8 mouse cellular contexts compared by ENCODE assay signal in genomic region chr14:33250215-33250939, GRCm38 (mm10). TPM values are rescaled to one million over a fixed set of nuclear protein-coding genes. Genes with fewer than 3 reads are reported as not detected.
DNase-seq lines count a peak whose midpoint lies in the region; ATAC-seq and TF ChIP-seq lines count a peak whose summit lies in the region.

No protein-coding gene starts in this region.

- H3K4me2 ChIP-seq in embryonic facial prominence, embryonic 13.5 days: peak overlapping the region; percentile 65
- H3K4me2 ChIP-seq in heart, embryonic 13.5 days: peak overlapping the region; percentile 92
- peak overlapping the region; percentile 65 for H3K4me2 ChIP-seq in kidney, postnatal 0 days (ENCODE audit: low read length)
- H3K4me2 ChIP-seq in stomach, embryonic 14.5 days (replicated peaks; ENCODE audit: low read depth, low read length): peak overlapping the region; percentile 76

- H3K9me3 ChIP-seq in embryonic facial prominence, embryonic 13.5 days: no peaks in the 10 kb centered on the region
- H3K9me3 ChIP-seq in heart, embryonic 13.5 days: no peaks in the 10 kb centered on the region
- no peaks in the 10 kb centered on the region for H3K9me3 ChIP-seq in kidney, postnatal 0 days (replicated peaks; ENCODE audit: low read length)
- H3K9me3 ChIP-seq in stomach, embryonic 14.5 days (ENCODE audit: control insufficient read depth, low read depth, low read length): no peaks in the 10 kb centered on the region

- peak overlapping the region; percentile 53 for H3K9ac ChIP-seq in embryonic facial prominence, embryonic 13.5 days
- H3K9ac ChIP-seq in heart, embryonic 13.5 days: peak overlapping the region; percentile 77
- H3K9ac ChIP-seq in kidney, postnatal 0 days (ENCODE audit: low read depth, low read length): 0 out of 2 replicates have a peak overlapping the region, but pooled peaks have one; percentile 1
- no peak overlapping the region for H3K9ac ChIP-seq in stomach, embryonic 14.5 days (replicated peaks; ENCODE audit: low read depth, low read length)

- ATAC-seq in embryonic facial prominence, embryonic 13.5 days (ENCODE audit: insufficient number of reproducible peaks, insufficient read depth, low FRiP score, low TSS enrichment, low read depth): no peak
- ATAC-seq in heart, embryonic 13.5 days (ENCODE audit: extremely low read depth, insufficient number of reproducible peaks, low FRiP score, low TSS enrichment): no peak
- ATAC-seq in kidney, postnatal 0 days (replicated peaks; ENCODE audit: low FRiP score, low read depth): peak; percentile 33; the same call in 1 of the 2 replicates
- peak; percentile 74; the same call in 1 of the 2 replicates for ATAC-seq in stomach, embryonic 14.5 days (ENCODE audit: insufficient number of reproducible peaks, insufficient read depth, low FRiP score, low read depth)

- H3K27ac ChIP-seq in embryonic facial prominence, embryonic 13.5 days: no peak overlapping the region
- H3K27ac ChIP-seq in heart, embryonic 13.5 days (replicated peaks): no peak overlapping the region
- no peak overlapping the region for H3K27ac ChIP-seq in kidney, postnatal 0 days
- no peak overlapping the region for H3K27ac ChIP-seq in stomach, embryonic 14.5 days (ENCODE audit: low read length)

- no peaks in the 10 kb centered on the region for H3K36me3 ChIP-seq in embryonic facial prominence, embryonic 13.5 days
- H3K36me3 ChIP-seq in heart, embryonic 13.5 days: no peaks in the 10 kb centered on the region
- H3K36me3 ChIP-seq in kidney, postnatal 0 days (ENCODE audit: insufficient read depth, low read length): no peaks in the 10 kb centered on the region
- no peaks in the 10 kb centered on the region for H3K36me3 ChIP-seq in stomach, embryonic 14.5 days (ENCODE audit: control insufficient read depth, insufficient read depth, low read length)

- DNase-seq in 3134 (ENCODE audit: extremely low read depth, insufficient read length, low spot score): peak; percentile 87
- DNase-seq in adrenal gland, adult 2 months: peak; percentile 73
- peak; percentile 39 for DNase-seq in kidney, postnatal 0 days (ENCODE audit: low spot score)
- peak; percentile 18 to 35 for DNase-seq in lung, postnatal 4 days
- no peak for DNase-seq in left cerebral cortex, adult 18-20 months (ENCODE audit: low spot score in 2 of 2)

- TF ChIP-seq CTCF in kidney, postnatal 0 days (IDR thresholded peaks at IDR 0.05; ENCODE audit: low read depth): no peak

- H3K4me3 ChIP-seq in embryonic facial prominence, embryonic 13.5 days: peak overlapping the region; percentile 40
- peak overlapping the region; percentile 55 for H3K4me3 ChIP-seq in heart, embryonic 13.5 days
- peak overlapping the region; percentile 27 for H3K4me3 ChIP-seq in kidney, postnatal 0 days (replicated peaks; ENCODE audit: low read depth, low read length)
- H3K4me3 ChIP-seq in stomach, embryonic 14.5 days (ENCODE audit: low read depth, low read length): peak overlapping the region; percentile 29

- H3K4me1 ChIP-seq in embryonic facial prominence, embryonic 13.5 days: peaks cover 20% of the 10 kb centered on the region
- peaks cover 29% of the 10 kb centered on the region for H3K4me1 ChIP-seq in heart, embryonic 13.5 days
- H3K4me1 ChIP-seq in kidney, postnatal 0 days (replicated peaks; ENCODE audit: insufficient read depth, low read length): no peaks in the 10 kb centered on the region
- H3K4me1 ChIP-seq in stomach, embryonic 14.5 days (ENCODE audit: control insufficient read depth, insufficient read depth, low read length): peaks cover 9% of the 10 kb centered on the region

- H3K27me3 ChIP-seq in embryonic facial prominence, embryonic 13.5 days: peaks cover 45% of the 10 kb centered on the region
- H3K27me3 ChIP-seq in heart, embryonic 13.5 days (replicated peaks): peaks cover 29% of the 10 kb centered on the region
- H3K27me3 ChIP-seq in kidney, postnatal 0 days (ENCODE audit: insufficient read depth, low read length): 0 out of 2 replicates have a peak, but pooled peaks cover 3% of the 10 kb centered on the region
- no peaks in the 10 kb centered on the region for H3K27me3 ChIP-seq in stomach, embryonic 14.5 days (ENCODE audit: control insufficient read depth, insufficient read depth, low read length)

- WGBS in embryonic facial prominence, embryonic 13.5 days: under 1% methylated on average over 30 of the region's 30 CpGs
- 1% methylated on average over 30 of the region's 30 CpGs for WGBS in heart, embryonic 13.5 days
- 1% methylated on average over 30 of the region's 30 CpGs for WGBS in kidney, postnatal 0 days
- under 1% methylated on average over 30 of the region's 30 CpGs for WGBS in stomach, embryonic 14.5 days

RNA-seq across cellular contexts. Expression of gene Arhgap22, which starts 36.6 kb away (rescaled TPM):
- 1 to 10 TPM; 5.5 to 8.9 TPM for total RNA-seq in adrenal gland, adult 2 months (2021)
- 7.2 and 9.5 TPM in 2 replicates for polyA plus RNA-seq in adrenal gland, adult 2 months (2012; rRNA removed)
- 4.1 and 8.3 TPM in 2 replicates for polyA plus RNA-seq in embryonic facial prominence, embryonic 13.5 days (2015; fragmentation: Nextera tagmentation; extraction: Ambion mirVana)
- 3.2 and 4.0 TPM in 2 replicates for polyA plus RNA-seq in heart, embryonic 13.5 days (2015; fragmentation: Nextera tagmentation; extraction: Ambion mirVana)
- 3.8 and 4.1 TPM in 2 replicates for polyA plus RNA-seq in kidney, postnatal 0 days (2015; fragmentation: Nextera tagmentation; extraction: Ambion mirVana)
- polyA plus RNA-seq in stomach, embryonic 14.5 days (2014; fragmentation: Nextera tagmentation; extraction: Ambion mirVana): 5.6 and 8.1 TPM in 2 replicates
- total RNA-seq in left cerebral cortex, adult 18-20 months (2021): 10 to 100 TPM in 1 of 2 experiments, 1 to 10 TPM in 1; 7.5 to 12.0 TPM

Comparison
In these comparisons a context has a peak if more than half of its experiments do, and no peak if none do; other contexts are left out.
1. DNase-seq: peak in 3134 (single experiment), adrenal gland, adult 2 months (single experiment), kidney, postnatal 0 days (single experiment) and lung, postnatal 4 days (2 of 2); none in left cerebral cortex, adult 18-20 months (0 of 2).
2. ATAC-seq: peak in kidney, postnatal 0 days (single experiment) and stomach, embryonic 14.5 days (single experiment); none in embryonic facial prominence, embryonic 13.5 days (single experiment) and heart, embryonic 13.5 days (single experiment).
3. Peak in every context shown above with its lines, with median percentiles within 50 percentile points of each other: H3K4me2 ChIP-seq and H3K4me3 ChIP-seq.